Mouse (Mus musculus) adrenal gland, postnatal 4 days (tissue): ENCODE measurements around the gene Tex36. TPM values are rescaled to one million over a fixed set of nuclear protein-coding genes. Genes with fewer than 3 reads are reported as not detected.

Source experiments
- total RNA-seq, 2 experiments: library from RNA; stranded (reverse); gene quantifications; 2 replicates each; pipeline ENCODE4 v1.2.3; 2021

Tex36 gene
- total RNA-seq, 2 experiments from 2014 or later, result not detected

Other genes starting within 250 kb of the Tex36 start
- gene Edrf1, start 35.4 kb upstream of the Tex36 start, total RNA-seq, result 10 to 100 TPM; 21.3 to 25.8 TPM
- not detected for gene Mmp21, start 77.9 kb upstream of the Tex36 start, total RNA-seq
- gene Bccip, start 107.2 kb upstream of the Tex36 start, total RNA-seq, result 10 to 100 TPM; 60.6 to 69.8 TPM
- gene Uros, start 107.9 kb upstream of the Tex36 start, total RNA-seq, result 10 to 100 TPM; 13.4 to 14.5 TPM
- 1 to 10 TPM in 1 of 2 experiments, under 1 TPM in 1; 0.71 to 1.1 TPM for gene Fank1, start 174.7 kb upstream of the Tex36 start, total RNA-seq
- 10 to 100 TPM; 54.6 to 57.6 TPM for gene Dhx32, start 180.6 kb upstream of the Tex36 start, total RNA-seq